Mouse (Mus musculus): ENCODE data around the gene Rnf4.

DNA sequence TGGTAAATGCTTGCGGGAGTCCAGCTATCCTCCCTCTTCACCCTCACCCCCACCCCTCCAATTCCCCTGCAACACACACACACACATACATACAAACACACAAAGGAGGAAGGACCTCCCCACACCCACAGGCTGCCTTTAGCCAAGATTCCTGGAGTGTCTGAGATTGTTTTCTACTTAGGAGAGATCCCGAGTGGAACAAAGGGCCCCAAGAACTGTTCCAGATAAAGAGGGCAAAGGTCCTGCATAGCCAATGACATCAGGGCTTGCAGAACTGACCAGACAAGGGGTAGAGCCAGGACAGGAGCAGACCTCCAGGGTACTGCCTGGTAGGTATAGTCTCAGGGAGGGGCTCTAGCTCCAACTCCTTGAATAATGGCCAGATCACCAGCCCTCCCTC lies 41.4 kb upstream of the Rnf4 start:
- TF ChIP-seq CHD2 (IDR thresholded peaks at IDR 0.05; ENCODE audit: low read length) (no peak), CTCF (IDR thresholded peaks at IDR 0.05 in 2 of 3, conservative IDR thresholded peaks at IDR 0.05 in 1 of 3; ENCODE audit: control insufficient read depth in 1 of 3, insufficient read depth in 1 of 3, low read depth in 2 of 3, low read length in 3 of 3, poor library complexity in 1 of 3, severe bottlenecking in 1 of 3) (no peak), POLR2A (IDR thresholded peaks at IDR 0.05; ENCODE audit: control insufficient read depth in 1 of 2, insufficient read depth in 1 of 2, low read depth in 1 of 2, low read length in 2 of 2, poor library complexity in 1 of 2) (no peak), ZNF384 (IDR thresholded peaks at IDR 0.05; ENCODE audit: low read depth, low read length) (no peak), GATA1 (IDR thresholded peaks at IDR 0.05; ENCODE audit: low read depth, low read length) (no peak), UBTF (IDR thresholded peaks at IDR 0.05; ENCODE audit: borderline replicate concordance, insufficient read depth, low read depth, low read length) (no peak), JUND (IDR thresholded peaks at IDR 0.05; ENCODE audit: low read depth, low read length) (no peak), ZMIZ1 (IDR thresholded peaks at IDR 0.05; ENCODE audit: low read depth, low read length) (no peak), EP300 (IDR thresholded peaks at IDR 0.05; ENCODE audit: low read depth in 1 of 2, low read length in 2 of 2) (no peak), MXI1 (IDR thresholded peaks at IDR 0.05; ENCODE audit: low read depth, low read length) (no peak), HCFC1 (IDR thresholded peaks at IDR 0.05; ENCODE audit: low read depth, low read length) (no peak)
